Comparison of ENCODE assay signal across 26 mouse cellular contexts in the genomic region with DNA sequence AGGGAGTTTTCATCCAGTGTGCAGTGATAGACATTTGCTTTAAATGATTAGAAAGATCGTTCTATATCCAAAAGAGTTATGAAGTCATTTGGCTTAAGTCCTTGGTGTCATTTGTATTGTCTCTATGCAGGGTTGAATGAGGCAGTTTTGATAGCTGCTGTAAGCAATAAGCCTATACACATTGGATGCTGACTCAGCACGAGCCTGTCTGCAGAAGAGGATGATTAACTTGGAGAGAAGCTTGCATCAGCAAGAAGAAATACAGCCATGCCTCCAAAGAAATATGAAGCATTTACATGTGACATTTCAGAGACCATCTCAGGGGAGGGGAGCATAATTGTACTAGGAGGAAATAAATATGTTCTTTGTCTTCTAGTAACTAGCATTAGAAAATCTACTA. TPM values are rescaled to one million over a fixed set of nuclear protein-coding genes. Genes with fewer than 3 reads are reported as not detected.
"Had no signal": no experiment of that assay in that cellular context is flagged by ENCODE, and none has a peak within 500 bp of the region (broad histone marks: within the 10 kb centered on the region; RNA-seq: fewer than 3 reads in every experiment).

No protein-coding gene starts in this region.

- H3K9ac ChIP-seq: heart, embryonic 13.5 days; heart, embryonic 15.5 days; hindbrain, embryonic 13.5 days; hindbrain, embryonic 15.5 days; kidney, embryonic 15.5 days; limb, embryonic 12.5 days had no signal

- H3K4me3 ChIP-seq: heart, adult 2 months; heart, embryonic 13.5 days; heart, embryonic 15.5 days; hindbrain, embryonic 13.5 days; hindbrain, embryonic 15.5 days; kidney, embryonic 15.5 days; layer of hippocampus, adult 2 months; left cerebral cortex, adult 2 months; limb, embryonic 10.5 days; limb, embryonic 12.5 days had no signal

- ATAC-seq: hindbrain, postnatal 0 days; intestine, embryonic 16.5 days had no signal

- H3K9me3 ChIP-seq: heart, embryonic 13.5 days; heart, embryonic 15.5 days; hindbrain, embryonic 13.5 days; hindbrain, embryonic 15.5 days; kidney, embryonic 15.5 days; limb, embryonic 10.5 days; limb, embryonic 12.5 days had no signal

- DNase-seq: gastrocnemius, postnatal 14 days; gastrocnemius, postnatal 36 days; heart, adult 11 months; heart, adult 2 months; heart, postnatal 14 days; heart, postnatal 36 days; kidney, adult 11 months; kidney, adult 2 months; kidney, adult 9 months; kidney, postnatal 14 days; liver had no signal

- H3K4me2 ChIP-seq: heart, embryonic 11.5 days; heart, embryonic 13.5 days; heart, embryonic 15.5 days; hindbrain, embryonic 13.5 days; hindbrain, embryonic 15.5 days; kidney, embryonic 15.5 days; limb, embryonic 12.5 days; liver, embryonic 11.5 days had no signal

- H3K36me3 ChIP-seq: heart, embryonic 13.5 days; heart, embryonic 15.5 days; hindbrain, embryonic 13.5 days; hindbrain, embryonic 15.5 days; kidney, embryonic 15.5 days; limb, embryonic 10.5 days; limb, embryonic 12.5 days had no signal

- H3K27me3 ChIP-seq: heart, embryonic 13.5 days; heart, embryonic 15.5 days; hindbrain, embryonic 13.5 days; hindbrain, embryonic 15.5 days; kidney, embryonic 15.5 days; limb, embryonic 12.5 days had no signal

- H3K27ac ChIP-seq: heart, adult 2 months; heart, embryonic 13.5 days; heart, embryonic 15.5 days; hindbrain, embryonic 13.5 days; hindbrain, embryonic 15.5 days; hindbrain, postnatal 0 days; kidney, embryonic 15.5 days; kidney, postnatal 0 days; layer of hippocampus, adult 2 months; left cerebral cortex, adult 2 months; limb, embryonic 10.5 days; limb, embryonic 12.5 days had no signal

RNA-seq across cellular contexts. Expression of a gene that starts 19.1 kb away (rescaled TPM):
- total RNA-seq: hematopoietic stem cell, adult 5-6 weeks had no signal
